Mouse (Mus musculus) thymus, postnatal 4 days (tissue): ENCODE data around the gene Ahdc1.

ENCODE experiments used
- DNase-seq: peaks from one replicate; pipeline ENCODE4 v3.0.0; 2021

The Ahdc1 gene

DNA sequence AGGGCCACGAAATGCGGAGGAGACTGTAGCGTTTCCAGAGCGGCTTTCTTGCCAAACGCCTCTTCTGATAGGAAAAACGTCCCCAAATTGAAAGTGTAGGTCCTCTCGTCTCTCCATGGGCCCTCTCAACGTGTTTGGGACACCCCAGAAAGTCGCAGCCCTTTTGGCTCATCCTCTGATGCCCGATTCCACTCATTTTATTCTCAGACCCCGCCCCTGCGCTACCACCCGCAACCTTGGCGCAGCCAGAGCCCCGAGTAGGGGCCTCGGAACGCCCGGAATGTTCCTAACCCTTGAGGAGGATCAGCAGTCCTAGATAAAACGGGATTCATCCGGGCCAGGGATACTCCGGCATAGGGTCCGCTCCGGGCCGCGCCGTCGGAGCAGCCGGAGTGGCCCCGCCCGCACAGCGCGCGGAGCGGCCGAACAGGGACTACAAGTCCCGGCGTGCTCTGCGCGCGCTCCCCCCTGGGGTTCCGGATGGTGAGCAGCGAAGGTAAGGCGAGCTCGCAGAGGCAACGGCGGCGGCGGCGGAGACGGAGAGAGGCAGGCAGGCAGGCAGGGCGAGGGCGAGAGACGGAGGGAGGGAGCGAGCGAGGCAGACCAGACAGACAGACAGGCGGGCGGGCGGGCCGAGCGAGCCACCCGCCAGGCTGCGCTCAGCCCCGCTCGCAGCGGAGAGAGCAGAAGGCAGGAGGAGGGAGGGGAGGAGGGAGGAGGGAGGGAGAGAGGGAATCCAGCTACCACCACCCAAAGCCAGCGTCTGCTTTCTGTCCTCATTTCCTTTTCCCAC, at the start of gene Ahdc1:
Ahdc1 (plus strand) TSS at position 233 of the 793 bp plus-strand sequence.
- peak; percentile 97 for DNase-seq

DNA sequence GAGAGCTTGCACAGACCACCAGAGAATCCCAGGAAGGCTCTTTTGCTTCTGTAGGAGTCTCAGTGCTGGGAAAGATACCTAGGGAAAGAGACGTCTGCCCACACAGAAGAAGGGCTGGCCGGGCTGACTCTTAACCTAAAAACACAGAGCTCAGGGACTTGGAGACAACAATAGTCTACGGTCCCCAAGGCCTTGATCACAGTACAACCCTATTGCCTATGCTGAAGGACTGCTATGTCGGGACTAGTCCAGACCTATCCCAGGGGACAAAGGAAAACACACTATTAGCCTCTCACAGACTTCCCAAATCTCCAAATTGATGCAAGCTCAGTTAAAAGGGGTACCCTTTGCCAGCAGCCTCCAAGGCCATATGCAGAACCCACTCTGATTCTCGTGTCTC, 49.2 kb upstream of the Ahdc1 start:
- no peak for DNase-seq

DNA sequence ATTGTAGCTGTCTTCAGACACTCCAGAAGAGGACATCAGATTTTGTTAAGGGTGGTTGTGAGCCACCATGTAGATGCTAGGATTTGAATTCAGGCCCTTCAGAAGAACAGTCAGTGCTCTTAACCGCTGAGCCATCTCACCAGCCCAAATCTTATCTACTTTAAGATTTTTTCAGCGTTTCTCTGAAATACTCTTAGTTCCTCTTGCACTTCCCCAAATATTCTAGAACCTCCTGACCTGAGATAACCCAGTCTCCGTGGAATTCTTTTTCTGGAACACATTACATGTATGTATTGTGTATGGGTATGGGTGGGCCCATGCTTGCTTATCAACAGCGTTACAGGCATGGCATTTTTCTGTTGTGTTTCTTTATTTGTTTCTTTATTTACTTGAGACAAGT, 48.4 kb upstream of the Ahdc1 start:
- DNase-seq: no peak

DNA sequence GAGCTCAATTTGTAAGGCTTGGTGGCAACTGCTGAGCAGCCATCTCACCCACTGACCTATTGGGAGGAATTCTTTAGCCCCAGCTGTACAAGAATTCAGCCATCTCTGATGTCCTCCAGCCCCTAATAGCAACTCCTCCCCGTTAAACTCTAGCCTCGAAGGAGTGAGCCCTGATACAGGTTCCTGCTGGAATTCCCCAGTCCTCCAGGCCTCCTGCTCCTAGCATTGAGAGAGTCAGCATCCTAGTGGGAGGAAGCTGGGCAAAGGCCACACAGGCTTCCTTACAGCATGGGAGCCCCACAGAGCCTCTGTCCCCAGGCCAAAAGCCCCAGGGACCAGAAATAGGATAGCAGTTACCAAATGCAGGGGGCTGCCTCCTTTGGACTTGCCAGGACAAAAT, 47.6 kb upstream of the Ahdc1 start:
- no peak for DNase-seq

DNA sequence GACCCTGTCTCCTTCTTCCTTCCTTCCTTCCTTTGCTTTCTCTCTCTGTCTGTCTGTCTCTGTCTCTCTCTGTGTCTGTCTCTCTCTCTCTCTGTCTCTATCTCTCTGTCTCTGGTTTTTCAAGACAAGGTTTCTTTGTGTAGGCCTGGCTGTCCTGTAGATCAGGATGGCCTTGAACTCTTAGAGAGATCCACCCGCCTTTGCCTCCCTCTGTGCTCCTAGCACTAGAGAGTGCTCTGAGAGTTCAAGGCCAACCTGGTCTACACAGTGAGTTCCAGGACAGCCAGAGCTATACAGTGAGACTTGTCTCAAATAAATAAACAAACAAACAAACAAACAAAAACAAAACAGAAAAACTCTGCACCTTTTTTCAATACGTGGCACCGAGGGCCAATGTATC, 47.0 kb upstream of the Ahdc1 start:
- DNase-seq: no peak

DNA sequence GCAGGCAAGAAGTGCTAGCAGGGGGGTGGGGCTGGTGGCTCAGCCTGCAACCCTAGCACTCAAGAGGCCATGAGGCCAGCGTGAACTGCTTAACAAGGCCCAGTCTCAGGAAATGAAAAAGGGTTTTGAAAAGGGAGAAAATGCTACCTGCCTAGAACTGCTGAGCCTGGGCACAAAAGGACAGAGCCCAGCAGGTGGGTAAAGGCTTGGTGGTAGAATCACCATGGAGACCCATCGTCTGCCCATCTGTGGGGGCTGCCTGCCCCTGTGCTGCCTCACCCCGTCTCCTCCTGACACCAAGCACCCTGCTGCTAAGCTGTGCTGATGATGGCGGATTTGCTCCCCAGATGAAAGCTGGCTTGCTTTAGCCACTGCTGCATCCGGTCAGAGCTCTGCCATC, 46.6 kb upstream of the Ahdc1 start:
- no peak for DNase-seq

DNA sequence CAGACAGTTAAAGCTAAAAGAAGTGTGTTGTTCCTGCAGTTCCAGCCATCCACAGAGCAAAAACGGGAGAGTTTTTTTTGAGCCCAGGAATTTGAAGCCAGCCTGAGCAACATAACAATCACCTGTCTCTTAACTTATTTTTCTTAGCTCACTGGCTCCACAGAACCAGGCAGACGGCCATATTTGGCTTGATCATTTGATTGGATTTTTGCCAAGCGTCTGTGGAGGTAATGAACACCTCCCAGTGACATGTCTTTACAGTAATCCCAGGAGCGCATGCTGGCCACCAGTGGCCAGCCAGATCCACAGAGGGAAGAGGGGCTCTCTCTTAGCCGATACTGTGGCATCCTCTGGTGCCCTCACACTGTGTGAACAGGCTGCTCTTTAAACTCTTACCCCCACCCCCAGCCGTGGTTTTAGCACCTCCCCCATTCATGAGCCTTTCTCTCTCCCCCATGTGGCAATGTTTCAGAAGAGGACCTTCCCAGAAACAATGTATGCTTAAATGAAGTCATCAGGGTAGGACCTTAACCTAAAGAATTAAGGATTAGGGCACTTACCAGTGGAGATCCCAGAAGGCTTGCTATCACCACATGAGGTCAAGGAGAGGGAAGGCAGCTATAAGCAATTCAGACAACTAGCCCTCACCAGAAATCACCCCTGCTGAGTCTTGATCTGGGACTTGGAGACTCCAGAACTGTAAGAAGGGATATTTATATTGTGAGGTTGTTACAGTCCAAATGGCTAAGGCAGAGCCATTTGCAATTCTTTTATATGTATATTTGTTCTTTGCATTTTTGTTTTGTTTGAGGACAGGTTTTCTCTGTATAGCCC, 42.7 kb upstream of the Ahdc1 start:
- DNase-seq: no peak

DNA sequence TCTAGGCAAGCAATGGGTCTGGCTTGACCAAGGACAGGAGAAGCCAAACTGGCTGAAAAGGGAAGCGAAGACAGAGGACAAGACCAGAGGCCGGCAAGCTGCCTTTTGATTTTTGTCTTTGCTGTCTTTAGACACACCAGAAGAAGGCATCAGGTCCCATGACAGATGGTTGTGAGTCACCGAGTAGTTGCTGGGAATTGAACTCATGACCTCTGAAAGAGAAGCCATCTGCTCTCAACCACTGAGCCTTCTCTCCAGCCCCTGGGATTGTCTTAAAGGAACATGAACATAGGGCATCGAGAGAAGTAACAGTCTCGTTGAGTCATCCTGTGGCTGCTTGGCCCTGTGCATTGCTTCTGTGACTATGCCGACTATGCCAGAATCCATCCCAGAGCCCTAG, 39.5 kb upstream of the Ahdc1 start:
- DNase-seq: peak; percentile 40

DNA sequence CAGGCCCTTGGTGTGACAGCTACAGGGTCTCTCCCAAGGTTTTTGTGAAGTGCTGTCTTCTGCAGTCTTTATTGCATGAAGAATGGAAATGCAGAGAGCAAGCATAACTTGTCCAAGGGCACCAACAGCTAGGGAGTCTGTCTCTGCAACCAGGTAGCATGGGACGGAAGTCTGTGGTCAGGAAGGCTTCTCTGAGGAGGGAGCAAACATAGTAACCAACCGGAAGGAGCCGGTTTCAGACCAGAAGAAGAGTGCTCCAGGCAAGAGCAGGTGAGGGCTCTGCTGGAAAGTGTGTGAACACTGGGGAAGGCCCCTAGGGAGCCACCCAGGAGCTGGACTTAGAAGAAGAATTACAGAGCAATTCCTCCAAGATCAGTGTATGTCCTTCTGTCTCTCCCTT, 39.0 kb upstream of the Ahdc1 start:
- DNase-seq: peak; percentile 63

DNA sequence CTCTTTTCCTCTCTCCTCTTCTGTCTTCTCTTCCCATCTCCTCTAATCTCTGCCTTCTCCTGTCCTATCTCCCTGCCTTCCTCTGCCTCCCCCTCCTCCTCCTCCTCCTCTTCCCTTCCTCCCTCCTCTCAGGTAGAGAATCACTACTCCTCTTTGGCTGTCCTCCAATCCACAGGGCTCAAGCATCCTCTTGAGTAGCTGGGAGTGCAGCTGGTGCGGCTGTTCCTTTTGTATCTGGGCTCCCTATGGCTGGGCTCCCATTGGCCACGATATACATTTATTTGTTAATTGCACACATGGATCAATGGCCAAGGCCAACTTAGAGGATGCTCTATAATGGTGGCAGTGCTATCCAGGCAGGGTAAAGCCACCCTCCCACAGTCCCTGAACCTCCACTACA, 38.5 kb upstream of the Ahdc1 start:
- peak; percentile 25 for DNase-seq

DNA sequence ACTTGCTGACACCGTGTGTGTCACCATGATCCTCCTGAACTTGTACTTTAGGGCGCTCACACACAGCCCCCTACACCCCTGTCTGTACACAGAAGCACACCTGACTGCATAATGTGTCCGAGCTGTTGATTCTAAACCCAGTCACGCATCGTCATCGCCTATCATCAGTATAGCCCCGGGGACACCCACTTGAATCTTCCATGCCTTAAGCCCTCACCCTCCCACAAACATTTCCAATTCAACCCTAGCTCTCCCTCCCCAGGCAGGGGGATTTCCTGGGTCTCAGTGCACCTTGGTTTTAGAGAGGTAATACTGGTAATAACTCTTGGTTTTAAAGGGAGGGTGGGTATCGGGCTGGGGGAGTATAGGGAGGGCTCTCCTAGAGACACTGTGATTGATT, 37.9 kb upstream of the Ahdc1 start:
- DNase-seq: no peak

DNA sequence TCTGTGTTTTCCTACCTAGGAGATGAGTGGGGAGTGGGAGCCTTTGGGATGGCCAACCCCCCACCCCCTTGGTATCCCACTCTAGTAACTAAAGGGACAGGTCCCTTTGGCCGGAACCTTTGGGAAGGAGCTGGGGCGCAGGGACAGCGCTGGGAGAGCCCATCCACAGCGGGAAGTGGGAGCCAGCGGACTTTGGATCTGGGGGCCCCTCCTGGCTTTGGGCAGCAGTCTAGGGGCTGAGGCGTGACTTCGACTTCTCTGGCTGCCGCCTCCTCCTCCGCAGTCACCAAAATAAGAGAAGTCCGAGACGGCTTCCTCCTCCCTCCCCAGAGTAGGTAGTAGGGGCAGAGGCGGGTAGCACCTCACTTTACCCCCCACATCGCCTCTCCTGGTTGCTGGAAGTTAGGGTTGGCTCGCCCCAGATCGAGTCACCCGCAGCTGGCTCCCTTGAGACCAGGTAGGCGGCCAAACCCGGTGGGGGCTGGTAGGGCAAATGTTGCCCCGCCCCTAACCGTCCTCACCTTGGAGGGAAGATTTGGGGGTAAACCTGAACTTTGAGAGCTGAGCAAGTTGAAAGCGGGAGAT, 37.2 kb upstream of the Ahdc1 start, which contains the start of gene Fgr:
Fgr (plus strand) TSS at position 282 of the 585 bp plus-strand sequence.
- peak; percentile 80 for DNase-seq

DNA sequence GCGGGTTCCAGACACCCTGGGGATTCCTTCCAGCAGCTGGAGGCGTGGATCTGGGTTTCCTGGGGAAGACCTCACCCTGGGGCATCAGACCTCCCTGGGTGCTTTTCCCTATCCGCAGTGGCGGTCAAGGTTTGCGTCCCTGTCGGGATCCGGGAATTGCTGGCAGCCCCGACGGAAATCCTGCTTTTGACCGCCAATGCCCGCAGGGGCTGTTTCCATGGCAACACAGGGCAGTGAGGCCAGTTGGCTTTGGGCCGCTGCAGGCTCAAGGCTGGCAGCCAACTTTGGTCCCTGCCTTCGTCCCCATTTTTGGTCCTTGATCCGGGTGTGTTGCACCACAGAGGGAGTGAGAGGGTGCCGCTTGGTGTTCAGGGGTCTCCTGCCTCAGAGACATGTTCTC, 36.2 kb upstream of the Ahdc1 start:
- no peak for DNase-seq

DNA sequence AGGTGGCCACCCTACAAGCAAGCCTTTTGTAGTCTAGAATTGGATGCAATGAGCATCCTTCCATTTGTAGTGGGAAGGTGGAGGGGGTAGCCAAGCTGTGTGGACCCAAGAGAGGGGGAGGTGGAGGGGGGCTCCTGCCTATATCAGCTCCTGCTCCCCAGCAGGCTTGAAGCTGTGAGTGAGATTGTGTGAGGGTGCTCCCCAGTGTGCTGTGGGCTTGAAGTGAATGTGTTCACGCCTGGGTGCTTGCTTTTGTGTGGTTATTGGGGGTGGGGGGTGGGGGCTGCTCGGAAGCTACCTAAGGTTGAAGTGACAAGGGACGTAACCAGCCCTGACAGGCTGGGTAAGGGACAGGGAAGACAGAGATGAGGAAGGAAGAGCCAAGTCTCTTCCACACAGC, 35.3 kb upstream of the Ahdc1 start:
- DNase-seq: peak; percentile 56

DNA sequence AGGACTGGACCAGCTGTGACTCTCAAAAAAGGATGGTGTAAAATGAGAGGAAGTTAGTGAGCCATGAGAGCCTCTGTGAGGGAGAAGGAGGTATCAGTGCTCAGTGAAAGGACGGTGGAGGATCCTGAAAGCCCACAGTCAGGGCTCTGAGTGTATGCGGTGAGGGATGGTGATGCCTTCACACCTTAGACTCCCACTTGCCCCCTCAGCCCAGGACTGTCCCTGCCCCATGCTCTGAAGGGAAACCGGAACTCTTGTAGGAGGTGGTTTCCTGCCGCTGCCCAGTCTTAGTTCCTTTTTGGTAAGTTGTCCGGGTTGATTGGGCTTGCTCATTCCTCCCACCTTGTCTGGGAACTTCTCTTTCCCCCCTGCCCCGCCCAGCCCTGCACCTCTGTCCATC, 34.3 kb upstream of the Ahdc1 start:
- DNase-seq: peak; percentile 60

DNA sequence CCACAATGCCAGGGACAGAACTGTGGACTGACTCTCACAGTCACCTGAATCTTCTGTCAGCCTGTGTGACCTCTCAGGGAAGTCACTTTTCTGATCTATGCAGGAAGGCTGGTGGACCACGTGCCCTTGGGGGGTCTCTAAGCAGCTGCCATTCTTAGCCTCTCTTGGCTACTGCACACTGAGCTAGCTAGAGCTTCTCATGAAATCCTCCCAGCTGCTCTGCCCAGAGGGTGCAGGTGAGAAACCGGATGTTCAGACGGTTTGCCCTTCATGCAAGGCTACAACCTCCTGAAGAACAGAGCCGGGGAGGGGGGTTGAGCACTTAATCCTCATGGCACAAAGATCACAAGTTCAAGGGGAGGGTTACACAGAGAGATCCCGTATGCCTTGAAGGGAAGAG, 33.5 kb upstream of the Ahdc1 start:
- peak; percentile 76 for DNase-seq

DNA sequence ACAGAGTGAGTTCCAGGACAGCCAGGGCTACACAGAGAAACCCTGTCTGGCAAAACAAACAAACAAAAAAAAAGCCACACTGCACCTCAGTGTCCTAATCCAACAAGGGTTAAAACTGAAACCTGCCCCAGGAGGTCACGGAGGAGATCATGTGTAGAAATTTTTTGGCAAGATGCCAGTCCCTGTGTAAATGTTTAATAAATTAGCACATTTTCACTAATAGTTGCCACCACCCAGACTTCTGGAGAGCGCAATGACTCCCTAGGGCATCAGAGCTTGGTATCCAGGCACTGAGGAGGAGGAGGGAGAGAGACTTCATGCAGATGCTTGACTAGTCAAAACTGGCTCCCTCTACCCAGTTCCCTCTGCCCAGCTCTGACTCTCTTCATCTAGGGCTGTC, 31.9 kb upstream of the Ahdc1 start:
- no peak for DNase-seq

DNA sequence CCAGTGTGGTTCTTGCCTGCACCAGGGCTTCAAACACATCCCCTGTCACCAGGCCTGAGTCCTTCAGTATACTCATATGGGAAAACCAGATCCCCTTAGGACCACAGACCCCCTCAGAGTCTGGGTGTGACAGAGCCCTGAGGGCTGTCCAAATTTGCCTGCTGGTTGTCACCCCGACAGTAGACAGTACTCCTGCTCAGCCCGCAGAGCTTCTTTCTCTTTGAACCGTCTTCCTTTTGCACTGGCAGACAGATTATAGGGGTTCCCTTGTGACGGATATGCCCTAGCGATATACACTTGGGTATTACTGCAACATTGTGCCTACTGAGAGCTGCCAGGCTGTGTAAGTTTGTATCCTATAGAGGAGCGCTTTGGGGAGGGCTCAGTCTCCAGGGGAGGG, 29.4 kb upstream of the Ahdc1 start:
- peak; percentile 59 for DNase-seq

DNA sequence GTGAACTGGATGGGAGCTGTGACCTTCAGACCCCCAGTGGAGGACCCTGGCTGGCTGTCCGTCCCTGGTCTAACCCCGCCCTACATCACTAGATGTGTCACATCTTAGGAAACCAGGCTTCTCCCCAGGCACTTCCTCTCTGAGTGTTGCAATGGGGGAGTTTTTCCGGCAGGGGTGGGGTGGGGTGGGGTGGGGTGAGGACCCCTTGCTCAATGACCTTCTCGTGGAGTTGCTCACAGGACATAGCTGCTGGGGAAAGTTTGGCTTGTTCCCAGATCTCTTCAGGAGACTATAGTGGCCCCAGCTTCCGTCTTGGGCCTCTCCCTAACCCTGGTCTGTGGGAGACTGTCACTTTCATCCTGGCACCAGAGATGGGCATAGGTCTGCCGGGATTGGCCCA, 28.1 kb upstream of the Ahdc1 start:
- DNase-seq: no peak

DNA sequence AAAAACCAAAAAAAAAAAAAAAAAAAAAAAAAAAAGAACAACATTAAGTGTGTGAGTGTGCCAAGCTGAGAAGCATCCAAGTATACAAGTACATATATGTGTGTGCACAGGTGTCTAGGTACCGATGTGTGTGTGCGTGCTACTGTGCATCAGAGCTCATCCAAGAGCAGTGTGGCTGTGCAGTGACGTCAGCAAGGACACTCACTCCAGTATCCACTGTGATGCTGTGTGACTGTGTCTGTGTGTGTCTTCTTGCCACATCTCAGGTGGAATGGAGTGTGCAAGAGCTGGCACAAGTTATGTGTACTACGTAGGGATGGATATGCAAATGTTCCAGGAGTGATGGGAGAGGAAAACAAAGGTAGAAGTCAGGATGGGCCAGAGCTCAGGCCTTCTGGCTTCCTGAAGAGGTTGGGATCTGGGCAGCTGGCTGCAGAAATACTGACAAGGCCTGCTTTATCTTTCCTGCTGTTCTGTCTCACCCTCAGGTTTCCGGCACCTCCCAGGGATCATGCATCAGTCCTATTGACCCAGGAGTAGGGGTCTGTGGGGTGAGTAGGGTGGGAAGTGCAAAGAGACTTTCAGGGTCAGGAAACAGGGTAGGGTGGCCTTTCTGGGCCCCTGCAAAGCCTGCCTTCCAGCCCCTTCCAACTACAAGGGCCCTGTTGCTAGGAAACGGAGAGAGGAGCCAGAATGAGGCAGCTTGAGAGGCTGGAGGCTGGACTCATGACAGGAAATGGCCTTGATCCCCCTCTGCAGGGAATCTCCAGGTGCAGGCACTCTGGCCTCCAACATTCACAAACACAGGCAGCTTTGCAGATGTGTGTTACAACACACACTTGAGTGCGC, 27.2 kb upstream of the Ahdc1 start:
- peak; percentile 47 for DNase-seq

DNA sequence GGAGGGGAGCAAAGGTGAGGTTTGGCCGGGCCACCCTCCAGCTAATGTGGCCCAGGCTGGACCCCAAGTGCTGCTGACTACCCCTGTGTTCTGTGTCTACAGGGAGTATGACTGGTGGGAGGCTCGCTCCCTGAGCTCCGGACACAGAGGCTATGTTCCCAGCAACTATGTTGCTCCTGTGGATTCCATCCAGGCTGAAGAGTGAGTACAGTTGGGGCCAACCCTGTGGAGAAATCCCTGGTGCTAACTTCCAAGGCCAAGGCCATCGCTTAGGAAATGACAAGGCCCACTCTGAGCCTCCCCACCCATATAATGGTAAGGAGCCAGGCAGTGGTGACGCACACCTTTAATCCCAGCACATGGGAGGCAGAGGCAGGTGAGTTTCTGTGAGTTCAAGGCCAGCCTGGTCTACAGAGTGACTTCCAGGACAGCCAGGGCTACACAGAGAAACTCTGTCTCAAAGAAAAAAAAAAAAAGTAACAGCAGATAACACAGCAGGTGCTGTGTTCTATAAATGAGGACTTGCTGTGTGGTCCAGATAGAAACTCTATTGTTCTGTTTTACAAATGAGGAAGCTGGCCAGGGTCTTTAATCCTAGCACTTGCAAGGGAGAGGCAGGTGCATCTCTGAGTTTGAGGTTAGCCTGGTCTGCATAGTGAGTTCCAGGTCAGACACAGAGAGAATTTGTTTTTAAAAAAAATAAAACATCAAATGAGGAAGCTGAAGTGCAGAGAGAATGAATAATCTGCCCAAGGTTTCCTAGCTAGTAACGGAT, 22.3 kb upstream of the Ahdc1 start:
- no peak for DNase-seq

DNA sequence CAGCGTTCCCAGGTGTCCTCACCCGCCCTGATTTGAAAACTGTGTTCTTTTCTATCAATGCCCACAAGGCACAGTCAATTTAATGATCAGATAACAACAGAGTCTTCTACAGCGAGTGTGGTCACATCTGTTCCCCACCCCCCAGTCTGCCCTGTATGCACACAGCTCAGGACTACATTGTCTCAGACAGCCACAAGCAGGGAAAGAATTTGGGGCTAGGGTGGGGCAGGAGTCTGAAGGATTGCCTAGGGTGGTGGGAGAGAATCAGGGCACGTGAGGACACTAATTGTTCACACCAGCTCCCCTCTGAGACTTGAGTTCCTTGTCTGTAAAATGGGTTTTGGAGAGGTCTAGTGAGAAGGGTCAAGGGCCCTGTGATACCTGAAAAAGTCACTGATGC, 17.5 kb upstream of the Ahdc1 start:
- DNase-seq: no peak
